Mouse (Mus musculus) bone marrow macrophage, adult 2 months (primary cell): Measurements from ENCODE around the gene Six6.

ENCODE experiments used
- CTCF ChIP-seq: IDR thresholded peaks from 2 replicates; pipeline ENCODE4 v1.5.1; 2012; ENCODE audit warnings: low read depth, mild to moderate bottlenecking, low read length, moderate library complexity
- POLR2A ChIP-seq: IDR thresholded peaks from 2 replicates; pipeline ENCODE4 v1.6.1; 2012; ENCODE audit warnings: mild to moderate bottlenecking, low read depth, low read length, borderline replicate concordance

DNA sequence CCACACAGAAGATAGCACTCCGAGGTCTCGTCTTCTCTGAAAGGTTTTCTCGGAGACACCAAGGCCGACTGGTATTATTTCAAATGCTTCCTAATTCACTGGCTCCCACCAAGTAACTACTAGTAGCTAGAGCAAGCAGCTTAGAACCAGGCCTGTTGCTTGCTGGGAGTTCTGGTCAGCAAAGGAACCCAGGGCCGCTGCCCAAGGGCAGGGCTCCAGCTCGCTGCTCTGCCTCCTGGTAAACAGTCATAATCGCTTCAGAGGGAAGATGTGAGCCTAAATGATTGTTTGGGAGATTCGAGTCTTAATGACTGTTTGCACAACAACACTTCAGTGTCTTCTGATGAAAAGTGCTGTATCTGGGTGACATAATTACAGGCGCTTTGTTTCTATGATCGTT lies 42.9 kb downstream of the Six6 start:
- TF ChIP-seq CTCF, result no peak
- no peak for TF ChIP-seq POLR2A
